Mouse (Mus musculus) thymus, adult 2 months (tissue): Measurements from ENCODE around the gene Enpp3. TPM values are rescaled to one million over a fixed set of nuclear protein-coding genes. Genes with fewer than 3 reads are reported as not detected.

Experiments used
- DNase-seq: peaks from one replicate; pipeline ENCODE4 v3.0.0; 2021
- H3K27ac ChIP-seq: fragments of 200-500 bp; 2 replicates; pipeline ENCODE4 v1.5.1; 2012; ENCODE audit warnings: low read length, control low read depth; ENCODE audit not compliant: control insufficient read depth, insufficient read depth
- H3K27me3 ChIP-seq: fragments of 200-500 bp; 2 replicates; pipeline ENCODE4 v1.6.1; 2012; ENCODE audit warnings: mild to moderate bottlenecking, low read length, moderate library complexity, mixed read lengths; ENCODE audit not compliant: control insufficient read depth, insufficient read depth
- H3K36me3 ChIP-seq: fragments of 200-500 bp; 2 replicates; pipeline ENCODE4 v1.6.1; 2012; ENCODE audit warnings: mild to moderate bottlenecking, low read length, moderate library complexity; ENCODE audit not compliant: control insufficient read depth, insufficient read depth
- H3K4me1 ChIP-seq: fragments of 200-500 bp; replicated peaks from 2 replicates; pipeline ENCODE4 v1.6.1; 2012; ENCODE audit warnings: low read length; ENCODE audit not compliant: control insufficient read depth, insufficient read depth
- H3K4me3 ChIP-seq: fragments of 200-500 bp; 2 replicates; pipeline ENCODE4 v1.5.1; 2012; ENCODE audit warnings: mild to moderate bottlenecking, low read length, control low read depth, moderate library complexity; ENCODE audit not compliant: control insufficient read depth, insufficient read depth
- CTCF ChIP-seq: fragments of 200-500 bp; IDR thresholded peaks from 2 replicates; pipeline ENCODE4 v1.5.1; 2012; ENCODE audit warnings: mild to moderate bottlenecking, control low read depth, low read length, moderate library complexity, borderline replicate concordance; ENCODE audit not compliant: control insufficient read depth, poor library complexity, insufficient read depth; ENCODE audit errors: extremely low read depth
- POLR2A ChIP-seq: fragments of 200-500 bp; IDR thresholded peaks from 2 replicates; pipeline ENCODE4 v1.6.1; 2012; ENCODE audit warnings: mild to moderate bottlenecking, low read length, control low read depth, moderate library complexity; ENCODE audit not compliant: control insufficient read depth, poor library complexity, insufficient read depth; ENCODE audit errors: extremely low read depth
- WGBS: fragments of 180-500 bp; shearing (Covaris S2); methylation state at CpG from one replicate; pipeline ENCODE4 v1.1.7; 2018; 5-methylcytosine and 5-hydroxymethylcytosine counted together
- polyA plus RNA-seq: library from polyadenylated mRNA; depleted of rRNA; stranded (reverse); fragments of >200 nt; gene quantifications from 2 replicates; pipeline ENCODE4 v1.2.3, GENCODE M21; 2012; rRNA removed

The Enpp3 gene
- polyA plus RNA-seq, 1 experiment = 0.53 TPM

- 98% methylated on average over 5 of the region's 5 CpGs for WGBS
- H3K4me3 ChIP-seq = no peak overlapping the region
- no peak overlapping the region for H3K27ac ChIP-seq
- TF ChIP-seq POLR2A = no peak
- no peak for TF ChIP-seq CTCF
- DNase-seq = no peak
- H3K27me3 ChIP-seq = no peaks in the 10 kb centered on the region
- no peaks in the 10 kb centered on the region for H3K36me3 ChIP-seq
- H3K4me1 ChIP-seq = no peaks in the 10 kb centered on the region
These were observed 107.4 kb downstream of the Enpp3 start for GRCm38 (mm10) chr10:24735027-24735777.

GRCm38 (mm10) chr10:24727478-24727877 is 115.1 kb downstream of the Enpp3 start:
- Histone ChIP-seq H3K27me3 (no peaks in the 10 kb centered on the region), H3K27ac (no peak overlapping the region), H3K4me3 (no peak overlapping the region), H3K36me3 (no peaks in the 10 kb centered on the region), H3K4me1 (no peaks in the 10 kb centered on the region)
- no peak for TF ChIP-seq POLR2A
- TF ChIP-seq CTCF = no peak
- no peak for DNase-seq
- WGBS = 75% methylated on average over 4 of the region's 4 CpGs

- no peaks in the 10 kb centered on the region for H3K27me3 ChIP-seq
These were observed 117.4 kb downstream of the Enpp3 start for GRCm38 (mm10) chr10:24725197-24725596.

More at GRCm38 (mm10) chr10:24725197-24725596, 117.4 kb downstream of the Enpp3 start:
- Histone ChIP-seq H3K36me3 (no peaks in the 10 kb centered on the region), H3K27ac (no peak overlapping the region), H3K4me1 (no peaks in the 10 kb centered on the region), H3K4me3 (no peak overlapping the region)
- TF ChIP-seq CTCF (no peak), POLR2A (no peak)
- WGBS = 98% methylated on average over 2 of the region's 2 CpGs
- DNase-seq = no peak

Other genes starting within 250 kb of the Enpp3 start
- gene Ccn2, start 247.4 kb downstream of the Enpp3 start, polyA plus RNA-seq = 14.1 and 19.7 TPM in 2 replicates
- 0.80 and 0.89 TPM in 2 replicates for gene Enpp1, start 130.7 kb downstream of the Enpp3 start, polyA plus RNA-seq
- gene Med23, start 27.2 kb upstream of the Enpp3 start, polyA plus RNA-seq = 28.9 and 30.9 TPM in 2 replicates
- gene Arg1, start 84.7 kb upstream of the Enpp3 start, polyA plus RNA-seq = 0.23 and 1.0 TPM in 2 replicates